Mouse (Mus musculus): ENCODE data around the gene Bmpr1b. TPM values are rescaled to one million over a fixed set of nuclear protein-coding genes. Genes with fewer than 3 reads are reported as not detected.

The Bmpr1b gene
- total RNA-seq, 1 experiment = 0.85 TPM

- in situ Hi-C loops (cut with MboI; ENCODE audit: low sequenced_read_pairs in 2 of 2, unreplicated experiment in 2 of 2) = loop anchor here in 1 of 2 experiments (25.0 kb wide), 1 partner anchor 390 kb away; no protein-coding TSS in a partner anchor
Observed at GRCm38 (mm10) chr3:141871805-141872204, 297.4 kb downstream of the Bmpr1b start.

GRCm38 (mm10) chr3:141862816-141863461, 306.3 kb downstream of the Bmpr1b start:
- DNase-seq (ENCODE audit: low read depth, low spot score) = peak; percentile 62
- no peaks in the 10 kb centered on the region for H3K36me3 ChIP-seq (ENCODE audit: control insufficient read depth, insufficient read depth, low read length, poor library complexity, severe bottlenecking)
- in situ Hi-C loops (cut with MboI; ENCODE audit: low sequenced_read_pairs in 2 of 2, unreplicated experiment in 2 of 2) = loop anchor here in 1 of 2 experiments (25.0 kb wide), 1 partner anchor 399 kb away; no protein-coding TSS in a partner anchor

More at GRCm38 (mm10) chr3:141871805-141872204, 297.4 kb downstream of the Bmpr1b start:
- Histone ChIP-seq H3K36me3 (ENCODE audit: control insufficient read depth, insufficient read depth, low read length, poor library complexity, severe bottlenecking) (no peaks in the 10 kb centered on the region), H3K9me3 (ENCODE audit: control insufficient read depth, insufficient read depth, low read depth, low read length) (no peaks in the 10 kb centered on the region), H3K4me1 (ENCODE audit: control insufficient read depth in 2 of 2, insufficient read depth in 2 of 2, low read length in 2 of 2, poor library complexity in 1 of 2) (peaks cover 0 to 2% of the 10 kb centered on the region in 2 experiments; a peak in 1 of 4 replicates), H3K4me3 (ENCODE audit: insufficient read depth in 1 of 2, low read depth in 1 of 2, low read length in 2 of 2, poor library complexity in 1 of 2, severe bottlenecking in 1 of 2) (no peak overlapping the region), H3K9ac (ENCODE audit: insufficient read depth, low read depth, low read length, poor library complexity, severe bottlenecking) (no peak overlapping the region), H3K27ac (ENCODE audit: insufficient read depth, low read depth, low read length, poor library complexity, severe bottlenecking) (no peak overlapping the region)
- TF ChIP-seq CHD2 (IDR thresholded peaks at IDR 0.05; ENCODE audit: low read depth, low read length) (no peak), ZNF384 (IDR thresholded peaks at IDR 0.05; ENCODE audit: low read depth, low read length) (no peak), ZC3H11A (IDR thresholded peaks at IDR 0.05; ENCODE audit: borderline replicate concordance, low read depth, low read length) (no peak), MAFK (IDR thresholded peaks at IDR 0.05; ENCODE audit: insufficient read depth, low read depth, low read length) (no peak), HCFC1 (IDR thresholded peaks at IDR 0.05; ENCODE audit: borderline replicate concordance, insufficient read depth, low read length) (no peak)
- no peak for DNase-seq (ENCODE audit: low read depth, low spot score)

DNA sequence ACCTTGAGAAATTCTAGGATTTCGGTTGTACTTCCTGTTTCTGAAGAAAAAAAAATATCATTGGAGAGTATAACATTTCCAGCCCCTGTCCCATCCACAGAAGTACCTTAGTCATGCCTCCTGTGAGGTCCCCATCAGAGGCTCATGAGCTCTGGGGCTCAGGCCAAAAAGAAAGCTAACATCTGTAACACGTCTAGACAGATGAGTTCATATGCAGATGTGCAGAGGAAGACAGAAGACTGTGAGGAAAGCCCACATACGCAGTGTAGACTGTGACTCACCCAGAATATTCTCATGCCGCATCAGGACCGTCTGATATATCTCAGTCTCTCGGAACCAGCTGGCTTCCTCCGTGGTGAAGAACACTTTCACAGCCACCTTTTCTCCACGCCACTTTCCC, 312.1 kb downstream of the Bmpr1b start:
- Histone ChIP-seq H3K27ac (ENCODE audit: insufficient read depth, low read depth, low read length, poor library complexity, severe bottlenecking) (no peak overlapping the region), H3K36me3 (ENCODE audit: control insufficient read depth, insufficient read depth, low read length, poor library complexity, severe bottlenecking) (no peaks in the 10 kb centered on the region), H3K4me3 (ENCODE audit: insufficient read depth in 1 of 2, low read depth in 1 of 2, low read length in 2 of 2, poor library complexity in 1 of 2, severe bottlenecking in 1 of 2) (no peak overlapping the region), H3K4me1 (ENCODE audit: control insufficient read depth in 2 of 2, insufficient read depth in 2 of 2, low read length in 2 of 2, poor library complexity in 1 of 2) (peaks cover 0 to 2% of the 10 kb centered on the region in 2 experiments; a peak in 1 of 4 replicates), H3K9ac (ENCODE audit: insufficient read depth, low read depth, low read length, poor library complexity, severe bottlenecking) (no peak overlapping the region), H3K9me3 (ENCODE audit: control insufficient read depth, insufficient read depth, low read depth, low read length) (no peaks in the 10 kb centered on the region)
- DNase-seq (ENCODE audit: low read depth, low spot score) = no peak
- in situ Hi-C loops (cut with MboI; ENCODE audit: low sequenced_read_pairs in 2 of 2, unreplicated experiment in 2 of 2) = loop anchor here in 1 of 2 experiments (25.0 kb wide), 1 partner anchor 405 kb away; no protein-coding TSS in a partner anchor
- no peak for TF ChIP-seq ZC3H11A (IDR thresholded peaks at IDR 0.05; ENCODE audit: borderline replicate concordance, low read depth, low read length)
- TF ChIP-seq MAFK (IDR thresholded peaks at IDR 0.05; ENCODE audit: insufficient read depth, low read depth, low read length) = no peak
- TF ChIP-seq HCFC1 (IDR thresholded peaks at IDR 0.05; ENCODE audit: borderline replicate concordance, insufficient read depth, low read length) = no peak
- TF ChIP-seq ZNF384 (IDR thresholded peaks at IDR 0.05; ENCODE audit: low read depth, low read length) = no peak
- no peak for TF ChIP-seq CHD2 (IDR thresholded peaks at IDR 0.05; ENCODE audit: low read depth, low read length)

More at GRCm38 (mm10) chr3:141862816-141863461, 306.3 kb downstream of the Bmpr1b start:
- no peak overlapping the region for H3K27ac ChIP-seq (ENCODE audit: insufficient read depth, low read depth, low read length, poor library complexity, severe bottlenecking)
- no peak overlapping the region for H3K4me3 ChIP-seq (ENCODE audit: insufficient read depth in 1 of 2, low read depth in 1 of 2, low read length in 2 of 2, poor library complexity in 1 of 2, severe bottlenecking in 1 of 2)
- H3K9ac ChIP-seq (ENCODE audit: insufficient read depth, low read depth, low read length, poor library complexity, severe bottlenecking) = no peak overlapping the region
- H3K4me1 ChIP-seq (ENCODE audit: control insufficient read depth in 2 of 2, insufficient read depth in 2 of 2, low read length in 2 of 2, poor library complexity in 1 of 2) = peaks cover 0 to 2% of the 10 kb centered on the region in 2 experiments; a peak in 1 of 4 replicates
- no peaks in the 10 kb centered on the region for H3K9me3 ChIP-seq (ENCODE audit: control insufficient read depth, insufficient read depth, low read depth, low read length)
- TF ChIP-seq ZC3H11A (IDR thresholded peaks at IDR 0.05; ENCODE audit: borderline replicate concordance, low read depth, low read length) = peak; percentile 82; the same call in 1 of the 2 replicates
- TF ChIP-seq CHD2 (IDR thresholded peaks at IDR 0.05; ENCODE audit: low read depth, low read length) = no peak

DNA sequence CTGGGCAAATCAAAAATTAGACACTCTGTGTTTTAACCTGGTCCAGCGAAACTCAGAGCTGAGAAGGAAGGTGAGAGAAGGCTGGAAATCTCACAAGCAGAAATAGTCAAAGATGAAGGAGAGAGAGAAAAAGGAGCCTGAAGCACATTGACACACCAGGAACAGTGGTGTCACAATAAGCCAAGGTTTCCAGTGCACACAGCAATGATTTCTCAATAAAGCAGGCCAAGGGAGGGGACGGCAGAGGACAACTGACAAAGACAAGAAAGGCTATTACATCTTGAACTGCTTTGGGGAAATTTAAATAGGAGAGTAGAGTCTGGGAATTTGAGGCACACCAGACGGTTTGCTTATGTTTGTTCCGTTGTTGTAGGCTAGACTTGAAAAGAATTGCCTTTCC, 314.9 kb downstream of the Bmpr1b start:
- Histone ChIP-seq H3K9me3 (ENCODE audit: control insufficient read depth, insufficient read depth, low read depth, low read length) (no peaks in the 10 kb centered on the region), H3K4me1 (ENCODE audit: control insufficient read depth in 2 of 2, insufficient read depth in 2 of 2, low read length in 2 of 2, poor library complexity in 1 of 2) (peaks cover 0 to 8% of the 10 kb centered on the region in 2 experiments; a peak in 2 of 4 replicates), H3K36me3 (ENCODE audit: control insufficient read depth, insufficient read depth, low read length, poor library complexity, severe bottlenecking) (no peaks in the 10 kb centered on the region), H3K4me3 (ENCODE audit: insufficient read depth in 1 of 2, low read depth in 1 of 2, low read length in 2 of 2, poor library complexity in 1 of 2, severe bottlenecking in 1 of 2) (no peak overlapping the region), H3K27ac (ENCODE audit: insufficient read depth, low read depth, low read length, poor library complexity, severe bottlenecking) (no peak overlapping the region), H3K9ac (ENCODE audit: insufficient read depth, low read depth, low read length, poor library complexity, severe bottlenecking) (no peak overlapping the region)
- TF ChIP-seq CHD2 (IDR thresholded peaks at IDR 0.05; ENCODE audit: low read depth, low read length) (no peak), MAFK (IDR thresholded peaks at IDR 0.05; ENCODE audit: insufficient read depth, low read depth, low read length) (no peak), ZNF384 (IDR thresholded peaks at IDR 0.05; ENCODE audit: low read depth, low read length) (no peak), HCFC1 (IDR thresholded peaks at IDR 0.05; ENCODE audit: borderline replicate concordance, insufficient read depth, low read length) (no peak), ZC3H11A (IDR thresholded peaks at IDR 0.05; ENCODE audit: borderline replicate concordance, low read depth, low read length) (no peak)
- in situ Hi-C loops (cut with MboI; ENCODE audit: low sequenced_read_pairs in 2 of 2, unreplicated experiment in 2 of 2) = loop anchor here in 1 of 2 experiments (25.0 kb wide), 1 partner anchor 408 kb away; no protein-coding TSS in a partner anchor
- no peak for DNase-seq (ENCODE audit: low read depth, low spot score)
